Mouse (Mus musculus): ENCODE measurements around the gene Yap1. TPM values are rescaled to one million over a fixed set of nuclear protein-coding genes. Genes with fewer than 3 reads are reported as not detected.

Gene Yap1
- total and polyA plus RNA-seq, 3 experiments: 0.05 to 0.60 TPM; not detected in 1

DNA sequence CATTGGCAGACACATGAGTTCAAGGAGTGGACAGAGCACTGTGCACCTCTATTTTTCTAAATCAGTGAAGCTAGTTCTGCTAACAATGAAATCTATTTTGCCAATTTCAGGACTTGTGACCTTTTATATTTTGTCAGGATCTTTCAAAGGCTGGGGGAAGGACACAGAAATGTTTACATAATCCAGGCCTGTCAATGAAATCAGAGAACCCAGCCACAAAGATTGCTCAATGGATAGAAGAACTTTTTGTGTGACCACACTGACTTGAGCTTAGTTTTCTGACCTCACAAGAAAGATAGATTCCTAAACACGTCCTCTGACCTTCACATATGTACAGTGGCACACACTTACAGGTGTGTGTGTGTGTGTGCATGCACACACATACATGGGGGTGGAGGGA is 113.2 kb downstream of the Yap1 start:
- no peak for DNase-seq (ENCODE audit: low spot score)
- TF ChIP-seq TAL1 (conservative IDR thresholded peaks at IDR 0.05; ENCODE audit: low read depth, low read length): no peak
- TF ChIP-seq GATA1 (IDR thresholded peaks at IDR 0.05; ENCODE audit: borderline replicate concordance, low read length): no peak
- no peak for TF ChIP-seq CTCF (IDR thresholded peaks at IDR 0.05; ENCODE audit: low read depth, low read length)
- no peak for TF ChIP-seq GATA2 (IDR thresholded peaks at IDR 0.05; ENCODE audit: borderline replicate concordance, low read depth, low read length)
- no peak for TF ChIP-seq POLR2AphosphoS5 (IDR thresholded peaks at IDR 0.05; ENCODE audit: insufficient replicate concordance, low read depth, low read length)
- no peak for ATAC-seq (ENCODE audit: extremely low read depth, insufficient number of reproducible peaks, low FRiP score, poor library complexity, severe bottlenecking)
- H3K9me3 ChIP-seq (replicated peaks): 0 out of 2 replicates have a peak, but pooled peaks cover 2% of the 10 kb centered on the region
- H3K36me3 ChIP-seq (replicated peaks): no peaks in the 10 kb centered on the region
- no peak overlapping the region for H3K4me3 ChIP-seq (ENCODE audit: low read depth, low read length)
- H3K4me1 ChIP-seq (ENCODE audit: insufficient read depth, low read depth, low read length): no peaks in the 10 kb centered on the region
- 0 out of 2 replicates have a peak, but pooled peaks cover 8% of the 10 kb centered on the region for H3K27me3 ChIP-seq (ENCODE audit: insufficient read depth, low read length)

DNA sequence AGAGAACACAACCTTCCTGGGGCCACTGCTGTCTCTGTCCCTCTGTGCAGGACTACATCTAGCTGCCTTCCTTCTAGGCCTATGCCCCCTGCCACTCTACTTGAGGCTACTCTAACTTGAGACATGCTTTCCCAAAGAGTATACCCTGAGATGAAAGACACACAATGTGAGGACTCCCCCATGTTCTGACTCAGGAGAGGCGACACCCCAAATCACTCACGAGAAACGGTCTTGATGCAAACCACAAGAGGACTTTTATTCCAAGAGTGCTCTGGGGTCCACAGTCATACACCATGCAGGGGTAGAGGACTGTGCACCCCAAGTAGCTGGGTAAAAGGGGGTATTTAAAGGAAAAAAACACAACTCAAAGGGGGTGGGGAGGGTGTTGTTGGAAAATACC is 120.0 kb downstream of the Yap1 start:
- Histone ChIP-seq H3K4me1 (ENCODE audit: insufficient read depth, low read depth, low read length) (no peaks in the 10 kb centered on the region), H3K4me3 (ENCODE audit: low read depth, low read length) (no peak overlapping the region), H3K27me3 (ENCODE audit: insufficient read depth, low read length) (peaks cover 3% of the 10 kb centered on the region), H3K36me3 (replicated peaks) (no peaks in the 10 kb centered on the region), H3K9me3 (replicated peaks) (peaks cover 16% of the 10 kb centered on the region)
- DNase-seq (ENCODE audit: low spot score): no peak
- TF ChIP-seq TAL1 (conservative IDR thresholded peaks at IDR 0.05; ENCODE audit: low read depth, low read length) (no peak), GATA1 (IDR thresholded peaks at IDR 0.05; ENCODE audit: borderline replicate concordance, low read length) (no peak), GATA2 (IDR thresholded peaks at IDR 0.05; ENCODE audit: borderline replicate concordance, low read depth, low read length) (no peak), POLR2AphosphoS5 (IDR thresholded peaks at IDR 0.05; ENCODE audit: insufficient replicate concordance, low read depth, low read length) (no peak), CTCF (IDR thresholded peaks at IDR 0.05; ENCODE audit: low read depth, low read length) (no peak)
- no peak for ATAC-seq (ENCODE audit: extremely low read depth, insufficient number of reproducible peaks, low FRiP score, poor library complexity, severe bottlenecking)

DNA sequence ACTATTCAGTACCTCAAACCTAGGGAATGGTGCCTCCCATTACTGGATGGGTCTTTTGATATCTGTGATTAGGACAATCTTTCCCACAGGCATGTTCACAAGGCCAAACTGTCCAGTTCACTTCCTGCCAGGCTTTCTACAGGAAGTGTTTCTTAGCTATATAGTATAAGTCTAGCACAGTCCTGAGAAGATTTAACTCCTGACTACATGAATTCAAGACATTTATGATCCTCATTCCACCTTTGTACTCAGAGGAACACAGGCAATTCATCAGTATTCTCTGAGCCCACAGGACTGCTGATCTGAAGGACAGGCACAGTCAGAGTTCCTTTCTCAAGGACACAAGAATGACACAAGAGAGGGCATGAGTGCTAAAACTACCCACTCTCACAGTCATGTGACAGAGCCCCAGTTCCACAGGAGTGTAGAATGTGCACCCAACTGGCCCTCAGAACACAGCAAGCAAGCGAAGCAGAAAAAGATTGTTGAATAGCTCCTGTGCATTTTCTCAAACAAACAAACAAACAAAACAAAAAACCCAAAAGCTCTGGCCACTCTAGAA is 122.0 kb downstream of the Yap1 start:
- H3K27me3 ChIP-seq (ENCODE audit: insufficient read depth, low read length): peaks cover 3% of the 10 kb centered on the region
- no peak overlapping the region for H3K4me3 ChIP-seq (ENCODE audit: low read depth, low read length)
- DNase-seq (ENCODE audit: low spot score) (no peak), ATAC-seq (ENCODE audit: extremely low read depth, insufficient number of reproducible peaks, low FRiP score, poor library complexity, severe bottlenecking) (no peak)
- peaks cover under 1% of the 10 kb centered on the region; the same call in 1 of the 2 replicates for H3K4me1 ChIP-seq (ENCODE audit: insufficient read depth, low read depth, low read length)
- TF ChIP-seq CTCF (IDR thresholded peaks at IDR 0.05; ENCODE audit: low read depth, low read length) (no peak), TAL1 (conservative IDR thresholded peaks at IDR 0.05; ENCODE audit: low read depth, low read length) (no peak), GATA2 (IDR thresholded peaks at IDR 0.05; ENCODE audit: borderline replicate concordance, low read depth, low read length) (no peak), POLR2AphosphoS5 (IDR thresholded peaks at IDR 0.05; ENCODE audit: insufficient replicate concordance, low read depth, low read length) (no peak), GATA1 (IDR thresholded peaks at IDR 0.05; ENCODE audit: borderline replicate concordance, low read length) (no peak)
- no peaks in the 10 kb centered on the region for H3K36me3 ChIP-seq (replicated peaks)
- peaks cover 16% of the 10 kb centered on the region for H3K9me3 ChIP-seq (replicated peaks)

Other genes starting within 250 kb of the Yap1 start
- gene Tmem123, start 240.6 kb downstream of the Yap1 start, total RNA-seq (2014; fragmentation: Nextera tagmentation): 120 and 137 TPM in 2 replicates
- gene Tmem123, start 240.6 kb downstream of the Yap1 start, total RNA-seq (2017): 105 and 118 TPM in 2 replicates
- gene Tmem123, start 240.6 kb downstream of the Yap1 start, polyA plus RNA-seq (2012): 35.3 and 49.4 TPM in 2 replicates
- gene Birc2, start 167.5 kb downstream of the Yap1 start, total RNA-seq (2014; fragmentation: Nextera tagmentation): 64.3 and 71.4 TPM in 2 replicates
- 46.4 and 50.9 TPM in 2 replicates for gene Birc2, start 167.5 kb downstream of the Yap1 start, total RNA-seq (2017)
- 10.9 and 14.3 TPM in 2 replicates for gene Birc2, start 167.5 kb downstream of the Yap1 start, polyA plus RNA-seq (2012)
- 71.2 and 74.7 TPM in 2 replicates for gene Birc3, start 131.4 kb downstream of the Yap1 start, total RNA-seq (2014; fragmentation: Nextera tagmentation)
- gene Birc3, start 131.4 kb downstream of the Yap1 start, total RNA-seq (2017): 57.9 and 59.2 TPM in 2 replicates
- gene Birc3, start 131.4 kb downstream of the Yap1 start, polyA plus RNA-seq (2012): 9.1 and 9.3 TPM in 2 replicates
- 3.6 and 7.4 TPM in 2 replicates for gene Cfap300, start 38.2 kb upstream of the Yap1 start, total RNA-seq (2014; fragmentation: Nextera tagmentation)
- 1.6 and 2.1 TPM in 2 replicates for gene Cfap300, start 38.2 kb upstream of the Yap1 start, total RNA-seq (2017)
- 3.6 and 5.3 TPM in 2 replicates for gene Cfap300, start 38.2 kb upstream of the Yap1 start, polyA plus RNA-seq (2012)
- gene Cep126, start 129.7 kb upstream of the Yap1 start, total RNA-seq (2014; fragmentation: Nextera tagmentation): not detected in 2 replicates
- 0.17 and 0.27 TPM in 2 replicates for gene Cep126, start 129.7 kb upstream of the Yap1 start, total RNA-seq (2017)
- gene Cep126, start 129.7 kb upstream of the Yap1 start, polyA plus RNA-seq (2012): 0.04 and 0.05 TPM in 2 replicates